Mouse (Mus musculus) C2C12 (cell line): ENCODE results near the gene Tbc1d22a. TPM values are rescaled to one million over a fixed set of nuclear protein-coding genes. Genes with fewer than 3 reads are reported as not detected.
A peak's percentile ranks its signal among the peaks of the same experiment; 100 is the strongest.

ENCODE experiments used
- H3K27me3 ChIP-seq: one replicate; pipeline ENCODE4 v1.6.1; 2011; ENCODE audit not compliant: control insufficient read depth, insufficient read depth, insufficient read length
- H3K36me3 ChIP-seq: one replicate; pipeline ENCODE4 v1.6.1; 2011; ENCODE audit not compliant: control insufficient read depth, insufficient read depth
- H3K4me3 ChIP-seq: one replicate; pipeline ENCODE4 v1.5.1; 2011; ENCODE audit warnings: mild to moderate bottlenecking, control low read depth; ENCODE audit not compliant: poor library complexity, insufficient read depth, severe bottlenecking
- H3K79me2 ChIP-seq: one replicate; pipeline ENCODE4 v1.6.1; 2011; ENCODE audit not compliant: control insufficient read depth, insufficient read depth
- H3K79me3 ChIP-seq: one replicate; pipeline ENCODE4 v1.6.1; 2011; ENCODE audit warnings: low read depth, control low read depth
- H3ac ChIP-seq: one replicate; pipeline ENCODE3; 2011; ENCODE audit warnings: low read depth; ENCODE audit not compliant: control insufficient read depth, insufficient read length
- CEBPB ChIP-seq: IDR thresholded peaks from one replicate; pipeline ENCODE4 v1.6.1; 2011; ENCODE audit warnings: low read depth, mild to moderate bottlenecking, control low read depth, moderate library complexity
- CTCF ChIP-seq: IDR thresholded peaks from one replicate; pipeline ENCODE4 v1.5.1; 2011; ENCODE audit not compliant: control insufficient read depth, insufficient read depth, insufficient read length
- FOSL1 ChIP-seq: IDR thresholded peaks from one replicate; pipeline ENCODE4 v1.8.0; 2011; ENCODE audit warnings: mild to moderate bottlenecking, low read length; ENCODE audit not compliant: poor library complexity, insufficient read depth, severe bottlenecking
- MAX ChIP-seq: IDR thresholded peaks from one replicate; pipeline ENCODE4 v1.6.1; 2011; ENCODE audit warnings: mild to moderate bottlenecking, control low read depth
- MYOD1 ChIP-seq: IDR thresholded peaks from one replicate; pipeline ENCODE4 v1.6.1; 2011; ENCODE audit warnings: low read depth; ENCODE audit not compliant: control insufficient read depth, insufficient read length
- MYOG ChIP-seq: IDR thresholded peaks from one replicate; pipeline ENCODE4 v1.6.1; 2011; ENCODE audit not compliant: control insufficient read depth, insufficient read length; ENCODE audit errors: extremely low read depth
- USF1 ChIP-seq: IDR thresholded peaks from one replicate; pipeline ENCODE4 v1.6.1; 2011; ENCODE audit warnings: low read depth, mild to moderate bottlenecking, control low read depth, moderate library complexity
- long read RNA-seq, 2 experiments: library from polyadenylated mRNA; unstranded; transcript quantifications; one replicate each; pipeline ENCODE4 v2.0.0; 2019 to 2020
- polyA plus RNA-seq: library from polyadenylated mRNA; unstranded; fragments of >200 nt; fragmentation: generic; extraction: Trizol; gene quantifications from one replicate; pipeline ENCODE4 v1.2.1, GENCODE M21; 2012; ENCODE audit warnings: missing spikeins

Gene Tbc1d22a
- polyA plus RNA-seq: 19.7 TPM
- long read RNA-seq, experiment 1, partial matches to known transcripts: 2 of 15 reads
- long read RNA-seq, experiment 1, other reads (novel, unspliced or antisense): 9 of 15 reads
- long read RNA-seq, experiment 2, transcript Tbc1d22a-201 (13 exons, 3,229 nt): major isoform, 208 of 238 reads
- long read RNA-seq, experiment 2, partial matches to known transcripts: 4 of 238 reads
- long read RNA-seq, experiment 2, other reads (novel, unspliced or antisense): 26 of 238 reads

DNA sequence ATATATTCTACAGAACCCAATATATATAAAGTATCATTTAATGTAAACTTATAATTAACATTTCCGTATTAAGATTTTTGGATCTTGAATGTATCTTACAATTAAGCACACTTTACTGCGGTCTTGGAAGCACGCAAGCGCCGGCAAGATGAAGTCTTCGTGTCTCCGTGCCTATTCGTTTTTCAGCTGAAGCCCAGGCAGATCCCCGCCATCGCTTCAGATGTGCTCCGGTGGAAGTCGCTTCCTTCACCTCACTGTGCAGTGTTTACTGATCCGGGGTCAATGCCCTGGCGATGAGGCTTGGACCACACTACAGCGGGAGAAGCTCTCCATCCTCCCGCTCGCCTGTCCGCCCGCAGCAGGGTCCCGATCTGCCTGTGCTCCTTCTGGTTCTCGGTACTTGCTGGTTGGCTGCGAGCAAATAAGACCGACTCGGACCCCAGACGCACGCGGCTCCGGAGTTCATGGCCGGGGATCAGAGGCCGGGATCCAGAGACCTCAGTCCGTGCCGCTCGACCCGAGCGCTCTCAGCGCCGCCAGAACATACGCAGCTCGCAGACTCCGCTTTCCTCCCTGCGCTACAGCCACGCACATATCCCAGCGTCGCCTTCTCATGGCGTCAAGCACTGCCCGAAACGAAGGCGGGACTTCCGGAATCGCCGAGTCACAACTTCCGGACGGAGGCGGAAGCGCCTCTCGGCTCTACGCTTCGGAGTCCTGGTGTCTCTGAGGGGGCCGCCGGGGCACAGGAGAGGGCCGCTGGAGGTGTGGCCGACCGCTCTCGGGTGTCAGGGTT lies at the start of gene Tbc1d22a:
Gene Tbc1d22a, plus strand, starts transcription at position 707 of the 796 bp plus-strand sequence.
- Histone ChIP-seq H3K36me3 (no peaks in the 10 kb centered on the region), H3K27me3 (no peaks in the 10 kb centered on the region), H3K79me2 (peaks cover 60% of the 10 kb centered on the region), H3K4me3 (peak within 1 kb of the TSS; percentile 96), H3ac (peak within 1 kb of the TSS; percentile 75), H3K79me3 (peaks cover 17% of the 10 kb centered on the region)
- TF ChIP-seq MAX (peak; percentile 87), USF1 (no peak), MYOD1 (no peak)

DNA sequence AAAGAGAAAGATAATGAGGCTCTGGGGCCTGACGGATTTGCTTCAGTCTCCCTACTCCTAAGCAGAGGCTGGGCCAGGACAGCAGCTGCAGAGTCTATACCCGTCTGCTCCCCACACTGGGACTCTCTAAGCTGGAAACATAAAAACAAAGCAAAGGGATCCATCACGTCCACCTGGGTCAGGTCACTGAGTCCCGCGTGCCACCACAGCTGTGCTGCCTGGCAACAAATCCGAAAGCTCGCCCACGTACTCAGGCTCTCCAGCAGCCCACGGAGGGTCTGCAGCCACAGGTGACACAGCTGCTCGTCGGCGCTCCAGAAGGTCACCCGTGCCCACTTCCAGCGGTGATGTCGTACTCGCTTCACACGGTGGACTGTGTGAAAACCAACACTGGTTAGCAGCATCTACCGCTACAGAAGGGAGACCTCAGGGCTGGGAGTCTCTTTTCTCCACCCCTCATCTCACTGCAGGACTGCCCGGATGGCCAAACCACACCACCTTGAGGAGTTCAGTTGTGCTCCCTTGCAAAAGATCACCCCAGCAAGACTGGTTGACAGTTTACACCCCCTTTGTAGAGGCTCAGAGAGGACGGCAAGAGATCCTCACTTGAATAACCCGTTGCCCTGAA lies 49.4 kb upstream of the Tbc1d22a start:
- no peak overlapping the region for H3K4me3 ChIP-seq
- TF ChIP-seq MAX (no peak), FOSL1 (no peak), MYOG (no peak), USF1 (no peak)

DNA sequence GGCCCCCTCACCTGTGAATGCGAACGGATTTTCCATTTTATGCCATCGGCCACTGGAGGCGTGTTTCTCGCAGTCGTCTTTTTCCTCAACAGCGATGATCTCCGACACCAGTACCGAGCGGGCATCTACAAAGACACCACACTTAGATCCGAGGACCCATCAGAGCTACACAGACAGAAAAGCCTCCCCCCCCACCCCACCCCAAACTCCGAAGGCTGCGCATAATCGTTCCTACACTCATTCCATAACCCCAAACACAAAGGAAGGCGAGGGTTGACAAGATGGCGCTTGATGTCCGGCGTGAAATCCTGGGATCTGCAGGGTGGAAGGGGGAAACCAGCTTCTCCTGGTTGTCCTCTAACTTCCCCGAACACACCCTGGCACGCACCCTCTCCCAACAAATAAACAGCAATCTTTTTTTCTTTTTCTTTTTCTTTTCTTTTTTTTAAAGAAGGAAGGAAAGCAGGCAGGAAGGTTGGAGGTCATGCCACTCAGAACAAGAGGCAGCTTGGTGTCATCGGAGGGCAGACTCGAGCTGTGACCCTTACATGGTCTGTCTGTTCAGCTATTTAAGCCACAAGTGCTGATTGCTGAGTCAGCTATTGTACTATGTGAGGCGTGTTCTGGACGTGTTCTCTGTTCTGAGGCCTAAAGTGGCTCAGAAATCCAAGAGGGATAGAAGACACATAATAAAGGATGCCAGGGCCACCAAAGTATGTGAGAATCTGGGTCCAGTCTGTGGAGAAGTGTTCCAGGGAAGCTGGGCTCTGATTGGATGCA lies 48.3 kb upstream of the Tbc1d22a start:
- TF ChIP-seq FOSL1: no peak
- no peak for TF ChIP-seq MYOD1
- no peak for TF ChIP-seq MYOG
- no peak for TF ChIP-seq USF1
- TF ChIP-seq CTCF: no peak
- TF ChIP-seq MAX: no peak
- no peak for TF ChIP-seq CEBPB
- peaks cover 10% of the 10 kb centered on the region for H3K79me2 ChIP-seq
- H3K27me3 ChIP-seq: no peaks in the 10 kb centered on the region
- H3K79me3 ChIP-seq: no peaks in the 10 kb centered on the region
- peaks cover 17% of the 10 kb centered on the region for H3K36me3 ChIP-seq
- H3ac ChIP-seq: no peak overlapping the region
- H3K4me3 ChIP-seq: no peak overlapping the region

More for the DNA sequence above, 49.4 kb upstream of the Tbc1d22a start:
- no peaks in the 10 kb centered on the region for H3K79me3 ChIP-seq
- no peak overlapping the region for H3ac ChIP-seq
- H3K36me3 ChIP-seq: peaks cover 17% of the 10 kb centered on the region
- no peaks in the 10 kb centered on the region for H3K27me3 ChIP-seq
- H3K79me2 ChIP-seq: peaks cover 10% of the 10 kb centered on the region

DNA sequence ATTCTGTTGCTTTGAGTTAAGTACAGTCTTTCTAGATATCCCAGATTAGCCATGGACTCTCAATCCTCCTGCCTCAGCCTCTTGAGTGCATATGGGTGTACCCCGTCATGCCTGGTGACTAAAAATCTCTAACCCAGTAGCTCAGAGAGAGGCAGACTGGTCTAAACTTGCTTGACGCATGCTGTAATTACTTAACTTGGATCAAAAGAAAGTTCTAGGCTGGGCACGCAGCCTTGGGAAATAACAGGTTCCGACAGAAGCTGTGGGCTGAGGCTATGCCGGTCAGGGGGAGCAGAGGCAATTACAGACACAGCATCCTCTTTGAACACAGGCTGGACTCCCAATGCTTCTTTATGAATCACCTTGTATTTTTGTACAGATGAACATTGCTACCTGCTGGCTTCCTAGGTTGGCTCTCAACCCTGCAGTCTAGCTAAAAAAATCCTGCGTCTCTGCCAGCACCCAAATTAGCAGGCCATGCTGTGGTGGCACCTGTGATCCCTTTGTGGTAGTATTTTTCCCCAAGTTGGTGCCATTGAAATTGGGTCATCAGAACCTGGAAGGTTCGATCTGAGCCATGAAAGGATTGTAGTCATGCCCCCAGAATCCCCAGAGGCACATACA lies 47.1 kb upstream of the Tbc1d22a start:
- Histone ChIP-seq H3K4me3 (no peak overlapping the region), H3ac (no peak overlapping the region), H3K79me2 (peaks cover 10% of the 10 kb centered on the region), H3K36me3 (peaks cover 10% of the 10 kb centered on the region), H3K27me3 (no peaks in the 10 kb centered on the region), H3K79me3 (no peaks in the 10 kb centered on the region)
- TF ChIP-seq CEBPB: no peak
- TF ChIP-seq FOSL1: no peak
- TF ChIP-seq USF1: no peak
- TF ChIP-seq MAX: no peak
- no peak for TF ChIP-seq MYOD1
- TF ChIP-seq MYOG: no peak
- TF ChIP-seq CTCF: no peak

DNA sequence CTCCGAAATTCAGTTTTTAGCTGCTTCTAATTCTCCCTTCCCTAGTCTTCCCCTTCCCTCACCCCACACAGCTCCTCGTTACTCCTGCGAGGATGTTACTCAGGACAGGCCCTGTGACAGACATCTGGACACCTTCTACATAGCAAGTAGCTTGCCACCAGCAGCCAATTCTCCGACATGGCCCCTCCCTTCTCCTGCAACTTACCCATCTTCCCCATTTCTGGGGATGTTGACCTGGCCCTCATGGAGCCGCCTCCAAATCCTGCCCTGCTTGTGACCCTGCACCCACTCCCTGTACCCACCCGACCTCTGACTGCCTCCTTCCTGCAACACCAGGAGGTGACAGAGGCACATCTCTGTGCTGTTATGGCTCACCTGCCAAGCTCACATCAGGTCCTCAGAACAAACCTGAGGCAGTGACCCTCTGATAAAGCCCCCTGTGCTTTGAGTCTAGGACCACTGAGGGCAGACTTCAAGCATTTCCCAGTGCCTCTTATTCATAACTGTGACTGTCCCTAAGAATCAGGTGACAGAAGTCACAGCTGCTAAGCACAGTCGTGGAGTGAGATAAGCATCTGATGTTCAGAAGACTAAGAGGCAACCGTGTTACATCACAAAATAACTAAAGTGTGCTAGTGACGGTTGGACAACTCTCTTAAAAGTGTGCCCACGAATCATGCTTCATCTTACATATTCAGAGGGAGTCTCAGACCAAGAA lies 46.3 kb upstream of the Tbc1d22a start:
- Histone ChIP-seq H3K4me3 (no peak overlapping the region), H3K36me3 (peaks cover 10% of the 10 kb centered on the region), H3K27me3 (no peaks in the 10 kb centered on the region), H3ac (no peak overlapping the region), H3K79me3 (no peaks in the 10 kb centered on the region), H3K79me2 (peaks cover 10% of the 10 kb centered on the region)
- TF ChIP-seq CEBPB: no peak
